Mouse (Mus musculus) CH12F3 (cell line): ENCODE data around the gene Nf1.

Source experiments
- in situ Hi-C: fragments of 300-500 bp; cut with MboI; formaldehyde crosslinking; loops from 2 replicates; pipeline ENCODE4 v1.14.3; 2020; ENCODE audit warnings: low sequenced_read_pairs

The Nf1 gene

GRCm38 (mm10) chr11:79629752-79630374 lies 290.4 kb downstream of the Nf1 start:
- in situ Hi-C loops: loop anchor here (5.0 kb wide), 1 partner anchor 62 kb away; no protein-coding TSS in a partner anchor

GRCm38 (mm10) chr11:79630521-79630920 lies 291.0 kb downstream of the Nf1 start:
- in situ Hi-C loops: no loop called here
